Mouse (Mus musculus) bone marrow macrophage, adult 2 months (primary cell): ENCODE data around the gene Rreb1.

Experiments
- CTCF ChIP-seq: IDR thresholded peaks from 2 replicates; pipeline ENCODE4 v1.5.1; 2012; ENCODE audit warnings: low read depth, mild to moderate bottlenecking, low read length, moderate library complexity
- POLR2A ChIP-seq: IDR thresholded peaks from 2 replicates; pipeline ENCODE4 v1.6.1; 2012; ENCODE audit warnings: mild to moderate bottlenecking, low read depth, low read length, borderline replicate concordance

- no peak; the same call in 1 of the 2 replicates for TF ChIP-seq POLR2A
- TF ChIP-seq CTCF: no peak
These were observed 79.9 kb downstream of the Rreb1 start for GRCm38 (mm10) chr13:37858066-37858501.
